Mouse (Mus musculus): ENCODE results near the gene Elavl4. TPM values are rescaled to one million over a fixed set of nuclear protein-coding genes. Genes with fewer than 3 reads are reported as not detected.

Elavl4 gene
- total and polyA plus RNA-seq, 3 experiments, result 0.09 to 0.13 (median 0.12) TPM

GRCm38 (mm10) chr4:110157515-110158159, 194.1 kb downstream of the Elavl4 start:
- Histone ChIP-seq H3K27me3 (ENCODE audit: control insufficient read depth, insufficient read depth, low read length) (no peaks in the 10 kb centered on the region), H3K4me1 (ENCODE audit: control insufficient read depth, insufficient read depth, low read length) (no peaks in the 10 kb centered on the region), H3K27ac (no peak overlapping the region), H3K36me3 (ENCODE audit: control insufficient read depth, insufficient read depth, low read length) (no peaks in the 10 kb centered on the region), H3K79me2 (replicated peaks; ENCODE audit: control insufficient read depth, insufficient read depth, low read length) (no peaks in the 10 kb centered on the region), H3K9ac (ENCODE audit: low read depth, low read length) (no peak overlapping the region), H3K4me3 (no peak overlapping the region)
- no peak for DNase-seq
- intact Hi-C loops (cut with DNase I), result no loop called here
- TF ChIP-seq CTCF (IDR thresholded peaks at IDR 0.05) (no peak), POLR2A (IDR thresholded peaks at IDR 0.05; ENCODE audit: insufficient read depth, low read depth, low read length) (no peak), EP300 (IDR thresholded peaks at IDR 0.05; ENCODE audit: insufficient read depth, low read depth, low read length) (no peak)
- 63% methylated on average over 3 of the region's 3 CpGs for WGBS

- no peaks in the 10 kb centered on the region for H3K27me3 ChIP-seq (ENCODE audit: control insufficient read depth, insufficient read depth, low read length)
- no peak overlapping the region for H3K27ac ChIP-seq
- no peaks in the 10 kb centered on the region for H3K4me1 ChIP-seq (ENCODE audit: control insufficient read depth, insufficient read depth, low read length)
- intact Hi-C loops (cut with DNase I), result no loop called here
- H3K9ac ChIP-seq (ENCODE audit: low read depth, low read length), result no peak overlapping the region
- no peaks in the 10 kb centered on the region for H3K36me3 ChIP-seq (ENCODE audit: control insufficient read depth, insufficient read depth, low read length)
- H3K4me3 ChIP-seq, result no peak overlapping the region
- WGBS, result 76% methylated on average over 2 of the region's 2 CpGs
- DNase-seq, result no peak
- no peak for TF ChIP-seq POLR2A (IDR thresholded peaks at IDR 0.05; ENCODE audit: insufficient read depth, low read depth, low read length)
- TF ChIP-seq CTCF (IDR thresholded peaks at IDR 0.05), result no peak
- no peak for TF ChIP-seq EP300 (IDR thresholded peaks at IDR 0.05; ENCODE audit: insufficient read depth, low read depth, low read length)
- H3K79me2 ChIP-seq (replicated peaks; ENCODE audit: control insufficient read depth, insufficient read depth, low read length), result no peaks in the 10 kb centered on the region
Measured at GRCm38 (mm10) chr4:110155954-110156353, 195.8 kb downstream of the Elavl4 start.

Other genes with a start within 250 kb of the Elavl4 start
- gene Agbl4, start 45.8 kb upstream of the Elavl4 start, total RNA-seq (2021), result under 1 TPM; 0.30 to 0.39 TPM
- 0.08 TPM in 1 of 2 replicates, not detected in the other for gene Agbl4, start 45.8 kb upstream of the Elavl4 start, polyA plus RNA-seq (2012; rRNA removed)